In the genomic region with DNA sequence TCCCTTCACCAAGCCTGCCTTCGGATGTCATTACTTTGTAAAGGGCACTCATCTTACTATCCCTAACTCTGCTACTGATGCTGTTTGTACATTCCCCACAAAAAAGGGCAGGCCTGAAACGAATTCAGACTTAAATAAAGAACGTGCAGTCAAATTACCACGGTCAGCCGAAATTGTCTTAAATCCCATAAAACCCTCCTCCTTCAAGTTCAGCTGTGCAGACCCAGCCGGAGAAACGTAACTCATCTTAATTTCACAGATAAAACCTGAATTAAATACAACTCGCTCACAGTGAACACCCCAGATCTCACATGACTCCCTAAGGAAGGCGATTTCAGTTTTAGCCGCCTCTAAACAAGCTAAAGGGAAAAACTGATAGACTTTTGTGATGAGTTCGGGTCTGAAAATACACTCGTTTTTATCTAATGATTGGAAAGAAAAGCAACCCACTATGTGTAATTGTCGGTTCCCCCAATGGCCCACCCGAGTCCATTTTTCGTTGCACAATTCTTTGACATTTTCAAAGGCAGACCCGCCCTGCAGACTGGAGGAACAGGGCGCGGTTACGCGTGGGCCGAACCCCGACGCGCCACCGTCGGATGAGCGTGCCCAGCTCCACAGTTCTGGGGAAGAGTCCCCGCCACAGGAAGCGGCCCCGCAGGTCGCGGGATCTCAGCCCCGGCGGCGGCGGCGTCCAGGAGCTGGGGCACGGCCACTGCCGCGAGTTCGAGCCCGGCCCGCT, we compare ENCODE assay signal across 8 mouse cellular contexts. TPM values are rescaled to one million over a fixed set of nuclear protein-coding genes. Genes with fewer than 3 reads are reported as not detected.
DNase-seq lines count a peak whose midpoint lies in the region; ATAC-seq and TF ChIP-seq lines count a peak whose summit lies in the region.

No protein-coding gene starts in this region.

- TF ChIP-seq CTCF in layer of hippocampus, adult 2 months (conservative IDR thresholded peaks at IDR 0.05): no peak
- TF ChIP-seq CTCF in brain, embryonic 14.5 days (IDR thresholded peaks at IDR 0.05; ENCODE audit: borderline replicate concordance, extremely low read depth, insufficient read depth, insufficient read length): no peak

- peak; percentile 64 for ATAC-seq in hindbrain, embryonic 13.5 days (ENCODE audit: low FRiP score)

- H3K36me3 ChIP-seq in hindbrain, embryonic 13.5 days: peaks cover 21% of the 10 kb centered on the region
- peaks cover 32% of the 10 kb centered on the region for H3K36me3 ChIP-seq in megakaryocyte, embryonic 14.5 days (replicated peaks; ENCODE audit: low read length)

- H3K9ac ChIP-seq in hindbrain, embryonic 13.5 days: peak overlapping the region; percentile 95

- no peaks in the 10 kb centered on the region for H3K27me3 ChIP-seq in hindbrain, embryonic 13.5 days
- no peaks in the 10 kb centered on the region for H3K27me3 ChIP-seq in megakaryocyte, embryonic 14.5 days (replicated peaks)

- peak overlapping the region; percentile 95 for H3K27ac ChIP-seq in layer of hippocampus, adult 2 months
- peak overlapping the region; percentile 95 for H3K27ac ChIP-seq in hindbrain, embryonic 13.5 days

- peak overlapping the region; percentile 88 for H3K4me3 ChIP-seq in layer of hippocampus, adult 2 months
- H3K4me3 ChIP-seq in hindbrain, embryonic 13.5 days: peak overlapping the region; percentile 94
- H3K4me3 ChIP-seq in megakaryocyte, embryonic 14.5 days (replicated peaks): peak overlapping the region; percentile 97

- TF ChIP-seq POLR2A in brain, embryonic 14.5 days (IDR thresholded peaks at IDR 0.05; ENCODE audit: borderline replicate concordance, extremely low read depth, insufficient read depth, insufficient read length, poor library complexity, severe bottlenecking): no peak

- no peak for DNase-seq in layer of hippocampus, adult 2 months (ENCODE audit: low spot score in 2 of 2)
- no peak for DNase-seq in layer of hippocampus, postnatal 25 days (ENCODE audit: extremely low spot score in 1 of 2, low spot score in 1 of 2)
- peak; percentile 32 for DNase-seq in brain, embryonic 14.5 days (ENCODE audit: low read depth)
- no peak for DNase-seq in gastrocnemius, postnatal 25 days
- no peak for DNase-seq in adrenal gland, adult 8-10 months
- no peak for DNase-seq in kidney, postnatal 36 days

- peak overlapping the region; percentile 69 for H3K4me2 ChIP-seq in hindbrain, embryonic 13.5 days

- no peaks in the 10 kb centered on the region for H3K9me3 ChIP-seq in hindbrain, embryonic 13.5 days
- H3K9me3 ChIP-seq in megakaryocyte, embryonic 14.5 days: no peaks in the 10 kb centered on the region

- peaks cover 22% of the 10 kb centered on the region for H3K4me1 ChIP-seq in hindbrain, embryonic 13.5 days (replicated peaks)
- H3K4me1 ChIP-seq in megakaryocyte, embryonic 14.5 days: peaks cover 61% of the 10 kb centered on the region

- under 1% methylated on average over 43 of the region's 43 CpGs for WGBS in hindbrain, embryonic 13.5 days

RNA-seq across cellular contexts. Expression of a gene that starts 0.5 kb away (rescaled TPM):
- 100 to 1,000 TPM; 102 to 108 TPM for total RNA-seq in layer of hippocampus, adult 2 months (2021)
- total RNA-seq in layer of hippocampus, postnatal 25 days (2021): 100 to 1,000 TPM; 107 to 122 TPM
- 132 and 143 TPM in 2 replicates for polyA plus RNA-seq in brain, embryonic 14.5 days (2012; rRNA removed)
- polyA plus RNA-seq in hindbrain, embryonic 13.5 days (2015; fragmentation: Nextera tagmentation; extraction: Ambion mirVana): 211 and 212 TPM in 2 replicates
- polyA plus RNA-seq in megakaryocyte, embryonic 14.5 days (2012; ENCODE audit: insufficient read depth, low replicate concordance): 8.9 and 16.9 TPM in 2 replicates
- total RNA-seq in gastrocnemius, postnatal 25 days (2021): 10 to 100 TPM; 25.7 to 32.2 TPM
- total RNA-seq in adrenal gland, adult 8-10 months (2022): 100 to 1,000 TPM; 200 to 410 (median 314) TPM

RNA-seq across cellular contexts. Expression of a gene that starts 9.1 kb away (rescaled TPM):
- 100 to 1,000 TPM; 237 to 277 TPM for total RNA-seq in layer of hippocampus, adult 2 months (2021)
- 100 to 1,000 TPM; 264 to 283 TPM for total RNA-seq in layer of hippocampus, postnatal 25 days (2021)
- polyA plus RNA-seq in brain, embryonic 14.5 days (2012; rRNA removed): 541 and 940 TPM in 2 replicates
- 538 and 556 TPM in 2 replicates for polyA plus RNA-seq in hindbrain, embryonic 13.5 days (2015; fragmentation: Nextera tagmentation; extraction: Ambion mirVana)
- polyA plus RNA-seq in megakaryocyte, embryonic 14.5 days (2012; ENCODE audit: insufficient read depth, low replicate concordance): 176 and 605 TPM in 2 replicates
- 100 to 1,000 TPM; 155 to 161 TPM for total RNA-seq in gastrocnemius, postnatal 25 days (2021)
- total RNA-seq in adrenal gland, adult 8-10 months (2022): 100 to 1,000 TPM; 450 to 493 (median 461) TPM

RNA-seq across cellular contexts. Expression of a gene that starts 16.4 kb away (rescaled TPM):
- total RNA-seq in layer of hippocampus, adult 2 months (2021): 10 to 100 TPM; 53.1 to 56.2 TPM
- total RNA-seq in layer of hippocampus, postnatal 25 days (2021): 10 to 100 TPM; 50.7 to 55.3 TPM
- 50.4 and 51.7 TPM in 2 replicates for polyA plus RNA-seq in brain, embryonic 14.5 days (2012; rRNA removed)
- polyA plus RNA-seq in hindbrain, embryonic 13.5 days (2015; fragmentation: Nextera tagmentation; extraction: Ambion mirVana): 65.5 and 70.4 TPM in 2 replicates
- polyA plus RNA-seq in megakaryocyte, embryonic 14.5 days (2012; ENCODE audit: insufficient read depth, low replicate concordance): 6.0 and 63.1 TPM in 2 replicates
- 10 to 100 TPM; 32.7 to 34.8 TPM for total RNA-seq in gastrocnemius, postnatal 25 days (2021)
- total RNA-seq in adrenal gland, adult 8-10 months (2022): 100 to 1,000 TPM in 1 of 4 experiments, 10 to 100 TPM in 3; 80.6 to 102 (median 92.5) TPM

RNA-seq across cellular contexts. Expression of a gene that starts 50.0 kb away (rescaled TPM):
- not detected for total RNA-seq in layer of hippocampus, adult 2 months (2021)
- total RNA-seq in layer of hippocampus, postnatal 25 days (2021): not detected
- polyA plus RNA-seq in brain, embryonic 14.5 days (2012; rRNA removed): 0.53 and 0.57 TPM in 2 replicates
- polyA plus RNA-seq in hindbrain, embryonic 13.5 days (2015; fragmentation: Nextera tagmentation; extraction: Ambion mirVana): 1.3 and 2.3 TPM in 2 replicates
- polyA plus RNA-seq in megakaryocyte, embryonic 14.5 days (2012; ENCODE audit: insufficient read depth, low replicate concordance): not detected in 2 replicates
- not detected for total RNA-seq in gastrocnemius, postnatal 25 days (2021)
- 1 to 10 TPM in 1 of 4 experiments, under 1 TPM in 1, not detected in 2; 0.84 to 1.1 TPM for total RNA-seq in adrenal gland, adult 8-10 months (2022)
